Mouse (Mus musculus) embryonic facial prominence, embryonic 15.5 days (tissue): ENCODE data around the gene Vmn1r22. TPM values are rescaled to one million over a fixed set of nuclear protein-coding genes. Genes with fewer than 3 reads are reported as not detected.
"Not testable (repeated sequence)": the region's sequence is repeated elsewhere in the genome, so short reads cannot be mapped to it uniquely, and the experiment has no call there.

Experiments used
- ATAC-seq: fragments of 200-750 bp; cut with Nextera tagmentation; 2 replicates; pipeline ENCODE4 v1.8.0; 2017; ENCODE audit warnings: low read depth, moderate TSS enrichment; ENCODE audit not compliant: insufficient number of reproducible peaks, low FRiP score, low TSS enrichment
- H3K27ac ChIP-seq: fragments of 300-500 bp; sonication (generic); replicated peaks from 2 replicates; pipeline ENCODE4 v1.5.1; 2015; ENCODE audit warnings: mild to moderate bottlenecking, inconsistent platforms
- H3K27me3 ChIP-seq: fragments of 300-500 bp; sonication (generic); 2 replicates; pipeline ENCODE4 v1.6.1; 2015; ENCODE audit warnings: inconsistent platforms
- H3K36me3 ChIP-seq: fragments of 300-500 bp; sonication (generic); 2 replicates; pipeline ENCODE4 v1.6.1; 2015; ENCODE audit warnings: mild to moderate bottlenecking, inconsistent platforms
- H3K4me1 ChIP-seq: fragments of 300-500 bp; sonication (generic); 2 replicates; pipeline ENCODE4 v1.6.1; 2015; ENCODE audit warnings: inconsistent platforms
- H3K4me2 ChIP-seq: fragments of 300-500 bp; sonication (generic); replicated peaks from 2 replicates; pipeline ENCODE4 v1.6.1; 2015; ENCODE audit warnings: mild to moderate bottlenecking, inconsistent platforms
- H3K4me3 ChIP-seq: fragments of 300-500 bp; sonication (generic); replicated peaks from 2 replicates; pipeline ENCODE4 v1.5.1; 2015; ENCODE audit warnings: mild to moderate bottlenecking, inconsistent platforms
- H3K9ac ChIP-seq: fragments of 300-500 bp; sonication (generic); 2 replicates; pipeline ENCODE4 v1.6.1; 2015; ENCODE audit warnings: inconsistent platforms
- H3K9me3 ChIP-seq: fragments of 300-500 bp; sonication (generic); replicated peaks from 2 replicates; pipeline ENCODE4 v1.6.1; 2016; ENCODE audit warnings: inconsistent platforms
- WGBS: fragments of 180-500 bp; shearing (Covaris S2); methylation state at CpG from one replicate; pipeline ENCODE4 v1.1.7; 2015; 5-methylcytosine and 5-hydroxymethylcytosine counted together
- polyA plus RNA-seq: library from polyadenylated mRNA; unstranded; fragments of >200 nt; fragmentation: Nextera tagmentation; extraction: Ambion mirVana; gene quantifications from 2 replicates; pipeline ENCODE4 v1.2.1, GENCODE M21; 2015

The Vmn1r22 gene
- not detected in 2 replicates for polyA plus RNA-seq

GRCm38 (mm10) chr6:57907928-57908327, at the start of gene Vmn1r22:
Gene Vmn1r22, minus strand, starts transcription at chr6:57908028.
- H3K27me3 ChIP-seq: no peaks in the 10 kb centered on the region
- no peaks in the 10 kb centered on the region for H3K9me3 ChIP-seq
- no peak for ATAC-seq
- H3K4me3 ChIP-seq: no peak within 1 kb of the TSS
- H3K36me3 ChIP-seq: no peaks in the 10 kb centered on the region
- no peak within 1 kb of the TSS for H3K4me2 ChIP-seq
- 78% methylated on average over 1 of the region's 1 CpGs for WGBS
- no peaks in the 10 kb centered on the region for H3K4me1 ChIP-seq
- H3K27ac ChIP-seq: no peak within 1 kb of the TSS
- H3K9ac ChIP-seq: no peak within 1 kb of the TSS

- Histone ChIP-seq H3K9ac (no peak within 1 kb of the TSS), H3K9me3 (no peaks in the 10 kb centered on the region), H3K4me2 (no peak within 1 kb of the TSS), H3K4me3 (no peak within 1 kb of the TSS), H3K36me3 (no peaks in the 10 kb centered on the region), H3K4me1 (no peaks in the 10 kb centered on the region), H3K27me3 (no peaks in the 10 kb centered on the region), H3K27ac (no peak within 1 kb of the TSS)
- no peak for ATAC-seq
- WGBS: 93% methylated on average over 1 of the region's 1 CpGs
Observed at GRCm38 (mm10) chr6:57926738-57927137, 18.9 kb upstream of the Vmn1r22 start, which contains the start of gene Vmn1r23. Gene Vmn1r23, minus strand, starts transcription at chr6:57926838.

- Histone ChIP-seq H3K9me3 (no peaks in the 10 kb centered on the region), H3K9ac (no peak overlapping the region), H3K36me3 (no peaks in the 10 kb centered on the region), H3K27ac (no peak overlapping the region), H3K27me3 (no peaks in the 10 kb centered on the region), H3K4me3 (no peak overlapping the region), H3K4me1 (no peaks in the 10 kb centered on the region), H3K4me2 (0 out of 2 replicates have a peak overlapping the region, but pooled peaks have one; percentile 24)
- WGBS: 48% methylated on average over 6 of the region's 6 CpGs
- ATAC-seq: no peak
Observed at GRCm38 (mm10) chr6:57859043-57860042, 48.5 kb downstream of the Vmn1r22 start.

DNA sequence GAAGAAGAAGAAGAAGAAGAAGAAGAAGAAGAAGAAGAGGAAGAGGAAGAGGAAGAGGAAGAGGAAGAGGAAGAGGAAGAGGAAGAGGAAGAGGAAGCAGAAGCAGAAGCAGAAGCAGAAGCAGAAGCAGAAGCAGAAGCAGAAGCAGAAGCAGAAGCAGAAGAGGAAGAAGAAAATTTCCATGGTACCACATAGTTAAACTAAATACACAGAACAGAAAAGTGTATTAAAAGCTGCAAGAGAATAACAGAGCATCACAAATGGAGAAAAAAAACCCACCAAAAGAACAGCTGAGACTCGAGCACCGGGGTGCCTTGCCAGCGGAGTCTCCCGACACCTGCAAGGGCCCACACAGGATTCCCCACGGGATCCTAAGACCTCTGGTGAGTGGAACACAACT, 56.7 kb downstream of the Vmn1r22 start:
- not testable (repeated sequence) for H3K36me3 ChIP-seq, H3K9me3 ChIP-seq
- WGBS: 87% methylated on average over 5 of the region's 5 CpGs

DNA sequence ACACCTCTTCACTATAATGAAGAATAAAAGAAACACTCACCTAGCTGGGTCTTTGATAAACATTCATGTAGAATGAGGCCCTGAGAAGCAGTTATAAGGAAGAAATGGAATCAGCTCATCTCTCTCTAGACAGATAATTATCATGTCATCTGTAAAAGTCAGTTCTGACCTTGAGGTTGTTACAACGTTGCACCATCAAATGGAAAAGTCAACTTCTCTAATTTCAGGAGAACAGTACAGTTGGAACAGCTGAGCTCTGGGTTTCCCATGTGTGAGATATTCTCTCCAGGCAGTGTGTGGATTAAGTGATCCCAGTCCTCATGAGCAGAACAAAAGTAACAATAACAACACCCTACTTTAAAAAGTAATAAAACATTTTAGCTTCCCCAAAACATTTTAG, 57.5 kb downstream of the Vmn1r22 start, which contains the start of gene Vmn1r21:
Gene Vmn1r21 (minus strand): TSS at position 58 of the 400 bp plus-strand sequence.
- H3K9ac ChIP-seq: no peak within 1 kb of the TSS
- 37% methylated on average over 1 of the region's 1 CpGs for WGBS
- H3K27me3 ChIP-seq: no peaks in the 10 kb centered on the region
- no peaks in the 10 kb centered on the region for H3K4me1 ChIP-seq
- no peak for ATAC-seq
- H3K36me3 ChIP-seq: no peaks in the 10 kb centered on the region
- H3K4me2 ChIP-seq: no peak within 1 kb of the TSS
- no peak within 1 kb of the TSS for H3K4me3 ChIP-seq
- no peak within 1 kb of the TSS for H3K27ac ChIP-seq
- no peaks in the 10 kb centered on the region for H3K9me3 ChIP-seq

More for the DNA sequence above, 56.7 kb downstream of the Vmn1r22 start:
- H3K4me2 ChIP-seq, H3K4me1 ChIP-seq, H3K9ac ChIP-seq, H3K27me3 ChIP-seq, ATAC-seq, H3K27ac ChIP-seq, H3K4me3 ChIP-seq: not testable (repeated sequence)

Other genes starting within 250 kb of the Vmn1r22 start
- gene Pyurf, start 215.9 kb downstream of the Vmn1r22 start, polyA plus RNA-seq: 12.1 and 12.3 TPM in 2 replicates
- gene Lancl2, start 205.5 kb downstream of the Vmn1r22 start, polyA plus RNA-seq: 23.9 and 25.7 TPM in 2 replicates
- gene Vopp1, start 82.9 kb downstream of the Vmn1r22 start, polyA plus RNA-seq: 39.7 and 42.4 TPM in 2 replicates
- not detected in 2 replicates for gene Vmn1r21, start 57.7 kb downstream of the Vmn1r22 start, polyA plus RNA-seq
- gene Vmn1r23, start 18.8 kb upstream of the Vmn1r22 start, polyA plus RNA-seq: not detected in 2 replicates
- gene Vmn1r24, start 53.5 kb upstream of the Vmn1r22 start, polyA plus RNA-seq: not detected in 2 replicates
- not detected in 2 replicates for gene Vmn1r25, start 72.8 kb upstream of the Vmn1r22 start, polyA plus RNA-seq
- not detected in 2 replicates for gene Vmn1r26, start 107.1 kb upstream of the Vmn1r22 start, polyA plus RNA-seq